Mouse (Mus musculus) thymus, postnatal 25 days (tissue): ENCODE measurements around the gene Ifngr2.
A peak's percentile ranks its signal among the peaks of the same experiment; 100 is the strongest.
"Not testable (repeated sequence)": the region's sequence is repeated elsewhere in the genome, so short reads cannot be mapped to it uniquely, and the experiment has no call there.

Experiments
- DNase-seq: peaks from one replicate; pipeline ENCODE4 v3.0.0; 2022

The Ifngr2 gene

GRCm38 (mm10) chr16:91546836-91547741, at the start of gene Ifngr2:
Gene Ifngr2, plus strand, starts transcription at chr16:91547072.
- peak; percentile 75 for DNase-seq

DNA sequence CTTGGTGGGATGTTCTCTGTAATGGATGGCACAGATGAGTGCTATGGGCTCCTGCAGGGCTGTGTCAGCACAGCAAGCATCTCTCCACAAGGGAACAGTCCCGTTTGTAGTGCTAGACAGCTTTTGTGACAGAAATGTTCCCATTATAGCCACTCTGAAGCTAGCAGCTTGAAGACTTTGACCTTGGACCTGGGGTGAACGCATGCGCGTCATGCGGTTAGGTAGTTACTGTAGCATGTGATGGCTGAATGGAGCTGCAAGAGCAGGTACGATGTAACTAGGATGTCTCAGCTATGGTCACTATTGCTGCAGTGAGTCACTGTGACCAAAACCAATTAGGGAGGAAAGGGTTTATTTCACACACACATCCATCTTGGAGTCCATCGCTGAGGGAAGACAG, 48.8 kb upstream of the Ifngr2 start:
- DNase-seq = no peak

GRCm38 (mm10) chr16:91504701-91505100, 42.2 kb upstream of the Ifngr2 start:
- DNase-seq = no peak

DNA sequence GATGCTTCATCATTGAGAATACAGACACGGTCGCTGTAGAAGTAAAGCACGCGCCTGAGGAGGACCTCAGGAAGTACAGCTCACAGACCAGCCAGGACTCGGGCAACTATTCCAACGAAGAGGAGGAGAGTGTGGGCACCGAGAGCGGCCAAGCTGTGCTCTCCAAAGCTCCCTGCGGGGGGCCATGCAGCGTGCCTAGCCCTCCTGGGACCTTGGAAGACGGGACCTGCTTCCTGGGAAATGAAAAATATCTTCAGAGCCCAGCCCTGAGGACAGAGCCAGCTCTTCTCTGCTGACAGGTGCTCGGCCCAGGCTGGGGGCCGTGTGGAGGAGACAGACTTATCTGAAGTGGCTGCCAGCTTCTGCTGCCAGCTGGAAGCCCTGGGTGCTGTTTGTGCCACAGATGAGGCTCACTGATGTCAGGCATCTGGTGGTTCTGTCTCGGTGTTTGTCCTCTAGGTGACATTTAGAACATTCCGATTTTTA, 41.7 kb upstream of the Ifngr2 start:
- no peak for DNase-seq

GRCm38 (mm10) chr16:91506396-91506795, 40.5 kb upstream of the Ifngr2 start:
- DNase-seq = no peak

GRCm38 (mm10) chr16:91512161-91512787, 34.6 kb upstream of the Ifngr2 start:
- peak; percentile 86 for DNase-seq

DNA sequence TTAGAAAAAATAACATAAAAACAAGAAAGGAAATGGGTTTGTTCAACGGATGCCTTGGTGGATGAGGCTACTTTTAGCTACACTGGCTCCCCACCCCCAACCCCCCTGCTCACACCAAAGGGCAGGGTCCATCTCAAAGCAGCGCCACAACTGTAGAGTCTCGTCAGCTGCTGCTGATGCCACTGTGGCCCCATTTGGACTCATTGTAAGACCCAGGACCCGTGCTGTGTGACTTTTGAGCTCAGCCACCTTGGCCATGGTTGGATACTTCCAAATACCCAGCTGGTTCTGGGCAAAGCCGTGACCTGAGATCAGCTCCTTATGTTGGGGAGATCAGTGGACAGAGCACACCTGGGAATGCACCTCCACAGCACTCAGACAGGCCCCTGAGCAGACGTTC, 33.8 kb upstream of the Ifngr2 start:
- DNase-seq = no peak

DNA sequence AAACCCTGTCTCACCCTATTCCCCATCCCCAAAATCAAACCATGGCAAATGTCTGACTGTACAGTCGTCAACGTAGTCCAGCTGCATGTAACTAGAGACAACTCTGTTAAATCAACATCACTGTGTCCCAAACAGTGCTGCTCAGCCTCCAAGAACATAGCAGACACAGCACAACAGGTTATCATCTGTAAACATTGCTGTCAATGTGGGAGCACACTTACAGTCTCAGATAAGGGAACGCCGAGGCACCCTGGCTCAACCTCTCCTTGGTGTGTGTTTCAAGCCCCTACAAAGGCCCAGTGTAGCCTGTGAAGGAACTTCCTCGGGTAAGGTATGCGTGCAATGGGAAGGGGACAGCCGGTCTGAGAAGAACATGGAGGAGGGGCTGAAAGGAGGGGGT, 29.9 kb upstream of the Ifngr2 start:
- no peak for DNase-seq

DNA sequence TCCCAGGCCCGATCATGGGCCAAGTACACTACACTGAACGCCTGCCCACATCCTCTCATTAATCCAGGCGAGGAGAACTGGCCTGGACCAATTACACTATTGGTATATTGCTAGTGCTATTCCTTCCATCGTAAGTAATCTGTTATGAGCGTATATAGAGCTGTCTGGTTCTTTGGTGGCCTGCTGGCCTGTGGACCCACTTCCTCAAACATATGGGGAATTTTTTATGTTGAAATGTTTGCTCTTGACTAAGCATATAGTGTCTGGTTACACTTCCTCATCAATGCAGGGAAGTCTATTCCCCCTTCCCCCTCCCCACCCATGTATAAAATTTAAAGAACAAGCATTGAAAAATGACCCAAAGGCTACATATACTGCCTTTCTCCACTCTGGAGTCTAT, 24.8 kb upstream of the Ifngr2 start:
- DNase-seq = no peak

- no peak for DNase-seq
Measured at GRCm38 (mm10) chr16:91522479-91523309, 24.2 kb upstream of the Ifngr2 start.

DNA sequence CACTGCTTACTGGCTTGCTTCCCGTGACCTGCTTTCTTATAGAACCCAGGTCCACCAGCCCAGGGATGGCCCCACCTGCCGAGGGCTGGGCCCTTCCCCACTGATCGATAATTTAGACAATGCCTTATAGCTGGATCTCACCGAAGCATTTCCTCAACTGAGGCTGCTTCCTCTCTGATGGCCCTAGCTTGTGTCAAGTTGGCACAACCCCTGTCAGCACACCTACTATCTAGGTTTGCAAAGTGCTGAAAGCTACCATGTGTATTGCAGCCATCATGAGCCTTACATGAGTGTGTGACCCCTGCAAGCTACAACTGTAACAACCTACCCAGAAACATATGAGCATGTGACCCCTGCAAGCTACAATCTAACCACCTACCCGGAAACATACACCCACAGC, 22.7 kb upstream of the Ifngr2 start:
- no peak for DNase-seq

DNA sequence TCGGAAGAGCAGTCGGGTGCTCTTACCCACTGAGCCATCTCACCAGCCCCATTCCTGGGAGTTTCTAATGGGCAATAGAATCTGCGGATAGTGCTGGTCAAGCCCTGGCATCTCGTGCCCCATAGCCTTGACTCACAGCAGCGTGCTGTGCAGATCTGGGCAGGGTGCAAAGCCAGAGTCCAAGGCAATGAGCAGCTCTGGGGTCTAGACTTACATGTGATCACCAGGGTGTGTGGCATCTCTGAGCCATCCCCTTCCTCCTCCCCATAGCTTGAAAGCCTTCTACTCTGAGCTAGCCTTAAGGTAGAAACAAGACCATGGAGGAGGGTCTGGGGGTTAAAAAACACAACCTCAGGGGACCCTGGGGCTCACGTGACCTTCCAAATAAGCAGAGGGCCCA, 20.6 kb upstream of the Ifngr2 start:
- DNase-seq = no peak

DNA sequence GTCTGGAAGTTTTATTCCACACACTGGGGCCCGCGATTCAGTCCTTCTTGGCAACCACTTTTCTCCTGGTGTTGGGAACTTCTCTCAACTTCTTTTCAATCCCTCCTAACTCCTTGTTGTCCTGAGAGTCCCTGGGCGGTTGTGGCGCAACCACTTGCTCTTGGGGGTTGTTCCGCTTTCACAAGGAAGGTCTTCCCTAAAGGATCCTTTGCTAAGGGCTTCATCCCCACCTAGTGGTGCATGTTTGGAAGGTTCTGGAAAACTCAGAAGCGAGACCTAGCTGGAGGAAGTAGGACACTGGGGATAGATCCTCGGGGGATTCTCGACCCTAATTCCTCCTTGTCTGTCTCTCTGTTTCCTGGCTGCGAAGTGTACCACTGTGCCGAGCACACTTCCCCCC, 19.8 kb upstream of the Ifngr2 start:
- no peak for DNase-seq

DNA sequence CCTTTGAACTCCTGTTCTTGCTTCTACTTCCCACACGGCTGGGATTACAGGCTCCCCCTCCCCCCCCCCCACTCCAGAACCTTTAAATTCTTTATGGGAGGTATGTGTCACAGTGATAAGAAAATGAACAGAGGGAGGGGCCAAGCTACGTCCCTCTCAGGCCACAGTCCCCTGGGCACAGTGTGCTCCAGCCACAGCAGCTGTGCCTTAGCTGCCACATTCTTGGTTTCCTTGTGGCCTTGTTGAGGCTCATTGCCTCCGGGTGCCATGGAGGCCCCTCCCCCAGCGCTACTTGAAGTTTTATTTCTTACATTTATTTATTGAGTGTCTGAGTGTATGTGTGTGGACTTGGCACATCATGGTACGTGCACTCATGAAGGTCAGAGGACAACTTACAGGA, 19.4 kb upstream of the Ifngr2 start:
- no peak for DNase-seq

DNA sequence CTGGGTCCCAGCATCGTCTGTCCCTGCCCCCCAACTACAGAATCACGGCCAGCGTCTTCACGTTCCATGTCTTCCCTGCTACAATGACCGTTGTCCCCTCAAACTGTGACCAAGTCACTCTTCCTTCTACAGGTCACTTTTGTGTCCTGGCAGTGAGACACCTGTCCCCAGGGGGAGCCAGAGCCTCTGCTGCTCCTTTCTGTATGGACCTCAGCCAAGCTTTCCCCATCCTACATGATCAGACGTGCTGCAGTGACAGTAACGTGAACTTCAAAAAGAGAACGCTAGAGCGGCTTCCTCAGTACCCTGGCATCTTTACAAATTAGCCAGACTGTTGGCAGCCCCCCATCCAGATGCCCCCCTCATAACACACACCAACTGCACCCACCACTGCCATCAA, 18.3 kb upstream of the Ifngr2 start:
- no peak for DNase-seq

- not testable (repeated sequence) for DNase-seq
Measured at GRCm38 (mm10) chr16:91530830-91531229, 16.0 kb upstream of the Ifngr2 start.

- no peak for DNase-seq
Measured at GRCm38 (mm10) chr16:91531856-91532255, 15.0 kb upstream of the Ifngr2 start.

DNA sequence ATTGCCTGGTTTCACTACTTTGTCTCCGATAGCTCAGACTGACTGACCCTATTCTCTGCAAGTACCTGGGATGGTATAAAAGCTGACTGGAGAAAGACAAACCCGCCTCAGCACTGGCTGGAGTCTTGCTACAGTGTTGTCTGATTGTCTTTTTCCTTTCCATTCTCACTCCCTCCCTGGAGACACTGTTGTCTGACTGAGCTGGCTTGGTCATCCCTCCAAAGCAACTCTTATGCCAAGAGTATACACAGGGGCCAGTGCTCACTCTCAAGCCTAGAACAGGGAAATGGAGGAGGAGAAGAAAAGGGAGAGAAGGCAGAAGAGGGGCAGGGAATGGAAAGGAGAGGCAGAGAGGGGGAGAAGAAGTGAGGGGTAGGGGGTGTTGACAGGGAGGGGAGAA, 14.4 kb upstream of the Ifngr2 start:
- DNase-seq = no peak

DNA sequence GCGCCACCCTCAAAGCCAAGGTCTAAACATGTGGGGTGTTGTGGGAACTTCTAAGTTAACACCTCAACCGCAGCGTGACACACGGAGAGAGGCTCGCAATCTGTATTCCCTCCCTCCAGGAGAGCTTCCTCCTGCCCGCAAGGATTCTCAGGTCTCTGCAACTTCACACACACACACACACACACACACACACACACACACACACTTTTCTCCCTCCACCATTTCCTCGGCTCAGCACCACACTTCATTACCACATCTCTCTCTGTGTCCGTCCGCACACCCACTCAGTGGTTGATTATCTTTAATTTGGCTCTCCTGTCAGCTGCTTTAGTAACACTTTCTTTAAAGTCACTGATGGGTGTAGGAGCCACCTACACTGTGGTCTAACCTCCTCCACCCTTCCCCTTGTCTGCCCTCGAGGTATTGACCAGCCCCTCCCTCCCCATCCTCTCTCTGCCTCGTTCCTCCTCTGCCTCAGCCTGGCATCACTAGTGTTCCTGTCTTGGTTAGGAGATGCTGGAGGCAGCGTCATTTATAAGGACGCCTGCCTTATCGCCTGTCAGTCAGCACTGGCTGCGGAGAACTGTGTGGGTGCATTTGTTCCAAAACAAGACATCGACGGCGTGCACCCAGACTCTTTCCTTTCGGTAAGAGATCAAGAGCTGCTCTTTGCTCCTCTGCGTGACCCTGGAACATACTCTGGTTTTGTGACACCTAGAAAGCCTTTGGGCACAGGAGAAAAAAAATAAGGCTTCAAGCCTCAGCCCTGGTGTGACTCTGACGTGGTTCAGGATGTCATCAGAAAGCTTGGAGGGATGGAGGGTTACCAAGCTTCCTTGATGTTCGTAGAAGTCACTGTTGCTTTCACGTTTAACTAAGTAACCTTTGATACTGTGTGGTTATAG, 13.5 kb upstream of the Ifngr2 start:
- peak; percentile 60 for DNase-seq

GRCm38 (mm10) chr16:91534477-91534876, 12.4 kb upstream of the Ifngr2 start:
- no peak for DNase-seq

- no peak for DNase-seq
Measured at GRCm38 (mm10) chr16:91534888-91535287, 12.0 kb upstream of the Ifngr2 start.

- DNase-seq = no peak
Measured at GRCm38 (mm10) chr16:91536372-91536771, 10.5 kb upstream of the Ifngr2 start.
